Mouse (Mus musculus) CD4-positive, CD25-positive, alpha-beta regulatory T cell, adult 4 months (primary cell): ENCODE results near the gene Ubn1. TPM values are rescaled to one million over a fixed set of nuclear protein-coding genes. Genes with fewer than 3 reads are reported as not detected.

Source experiments
- ATAC-seq: one replicate; pipeline ENCODE4 v1.8.0; 2017
- polyA plus RNA-seq, 2 experiments: library from polyadenylated mRNA; unstranded; fragments of 100-300 nt; shearing (Covaris generic); gene quantifications; one replicate each; pipeline ENCODE4 v1.2.1; 2017

Ubn1 gene
- polyA plus RNA-seq, 2 experiments from 2014 or later = 36.8 to 48.4 TPM

GRCm38 (mm10) chr16:5074341-5074740, 24.5 kb downstream of the Ubn1 start:
- no peak for ATAC-seq

- ATAC-seq = no peak
Observed at GRCm38 (mm10) chr16:5085196-5085595, 35.3 kb downstream of the Ubn1 start.

GRCm38 (mm10) chr16:5086179-5086578, 36.3 kb downstream of the Ubn1 start:
- no peak for ATAC-seq

- no peak for ATAC-seq
Observed at GRCm38 (mm10) chr16:5089021-5089420, 39.2 kb downstream of the Ubn1 start.

- ATAC-seq = no peak
Observed at GRCm38 (mm10) chr16:5093285-5093684, 43.4 kb downstream of the Ubn1 start.

- ATAC-seq = no peak
Observed at GRCm38 (mm10) chr16:5096504-5096903, 46.6 kb downstream of the Ubn1 start.

GRCm38 (mm10) chr16:5101000-5101399, 51.1 kb downstream of the Ubn1 start:
- no peak for ATAC-seq

GRCm38 (mm10) chr16:5109877-5110276, 60.0 kb downstream of the Ubn1 start:
- no peak for ATAC-seq

GRCm38 (mm10) chr16:5111021-5111420, 61.2 kb downstream of the Ubn1 start:
- no peak for ATAC-seq

GRCm38 (mm10) chr16:5113002-5113550, 63.2 kb downstream of the Ubn1 start:
- no peak for ATAC-seq

GRCm38 (mm10) chr16:5113582-5113981, 63.7 kb downstream of the Ubn1 start:
- no peak for ATAC-seq

- no peak for ATAC-seq
Observed at GRCm38 (mm10) chr16:5119385-5119784, 69.5 kb downstream of the Ubn1 start.

- no peak for ATAC-seq
Observed at GRCm38 (mm10) chr16:5119845-5120244, 70.0 kb downstream of the Ubn1 start.

- ATAC-seq = no peak
Observed at GRCm38 (mm10) chr16:5123476-5123875, 73.6 kb downstream of the Ubn1 start.

- ATAC-seq = no peak
Observed at GRCm38 (mm10) chr16:5130196-5130595, 80.3 kb downstream of the Ubn1 start.

- no peak for ATAC-seq
Observed at GRCm38 (mm10) chr16:5130766-5131165, 80.9 kb downstream of the Ubn1 start.

GRCm38 (mm10) chr16:5131251-5131922, 81.5 kb downstream of the Ubn1 start:
- no peak for ATAC-seq

- ATAC-seq = no peak
Observed at GRCm38 (mm10) chr16:5132401-5132801, 82.5 kb downstream of the Ubn1 start, which contains the start of gene Ppl. TSS of gene Ppl (minus strand) at chr16:5132421.

GRCm38 (mm10) chr16:5134623-5135330, 84.9 kb downstream of the Ubn1 start:
- ATAC-seq = no peak

- no peak for ATAC-seq
Observed at GRCm38 (mm10) chr16:5135551-5136261, 85.8 kb downstream of the Ubn1 start.
